Mouse (Mus musculus): Measurements from ENCODE around the gene Tspan33. TPM values are rescaled to one million over a fixed set of nuclear protein-coding genes. Genes with fewer than 3 reads are reported as not detected.

Gene Tspan33
- 6.1 and 7.1 TPM in 2 replicates for polyA plus RNA-seq (2012; rRNA removed)

GRCm38 (mm10) chr6:29693953-29694352 is at the start of gene Tspan33:
TSS of gene Tspan33 (plus strand) at chr6:29694222.

DNA sequence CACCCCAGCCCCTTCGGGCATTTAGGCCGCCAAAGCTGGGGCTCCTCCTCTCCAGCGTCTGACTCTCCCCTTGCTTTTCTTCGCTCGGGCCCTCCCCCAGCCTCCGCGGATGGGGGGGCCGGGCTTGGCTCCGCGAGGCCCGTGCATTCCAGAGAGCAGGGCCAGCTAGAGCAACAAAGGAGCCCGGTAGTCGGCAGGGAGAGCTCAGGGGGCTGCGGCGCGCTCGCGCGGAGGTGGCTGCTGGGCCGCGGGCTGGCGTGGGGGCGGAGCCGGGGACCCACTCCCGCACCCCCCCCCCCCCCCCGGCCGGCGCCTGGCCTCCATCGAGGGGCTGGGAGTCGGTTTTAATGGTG is 41.3 kb downstream of the Tspan33 start, which contains the start of gene Smo:
Gene Smo (plus strand): TSS at position 168 of the 353 bp plus-strand sequence.

Other genes with a start within 250 kb of the Tspan33 start
- 291 and 330 TPM in 2 replicates for gene Atp6v1f, start 226.5 kb upstream of the Tspan33 start, polyA plus RNA-seq (2012; rRNA removed)
- gene Atp6v1fnb, start 222.8 kb upstream of the Tspan33 start, polyA plus RNA-seq (2012; rRNA removed) = 0.20 and 0.39 TPM in 2 replicates
- gene Kcp, start 186.3 kb upstream of the Tspan33 start, polyA plus RNA-seq (2012; rRNA removed) = 34.5 and 54.4 TPM in 2 replicates
- 2.7 and 3.3 TPM in 2 replicates for gene Irf5, start 167.6 kb upstream of the Tspan33 start, polyA plus RNA-seq (2012; rRNA removed)
- gene Tnpo3, start 84.3 kb upstream of the Tspan33 start, polyA plus RNA-seq (2012; rRNA removed) = 74.9 and 75.4 TPM in 2 replicates
- gene Smo, start 41.3 kb downstream of the Tspan33 start, polyA plus RNA-seq (2012; rRNA removed) = 31.6 and 40.8 TPM in 2 replicates
- gene Ahcyl2, start 73.8 kb downstream of the Tspan33 start, polyA plus RNA-seq (2012; rRNA removed) = 29.4 and 30.6 TPM in 2 replicates
- gene Strip2, start 222.8 kb downstream of the Tspan33 start, polyA plus RNA-seq (2012; rRNA removed) = 2.6 TPM in 2 replicates